Mouse (Mus musculus) spleen, postnatal 36 days (tissue): ENCODE data around the gene Ptges3.
A peak's percentile ranks its signal among the peaks of the same experiment; 100 is the strongest.

Source experiments
- DNase-seq, 2 experiments: peaks; one replicate each; pipeline ENCODE4 v3.0.0; 2022; ENCODE audit warnings: low spot score in 2 of 2, mixed read lengths in 1 of 2

Ptges3 gene

DNA sequence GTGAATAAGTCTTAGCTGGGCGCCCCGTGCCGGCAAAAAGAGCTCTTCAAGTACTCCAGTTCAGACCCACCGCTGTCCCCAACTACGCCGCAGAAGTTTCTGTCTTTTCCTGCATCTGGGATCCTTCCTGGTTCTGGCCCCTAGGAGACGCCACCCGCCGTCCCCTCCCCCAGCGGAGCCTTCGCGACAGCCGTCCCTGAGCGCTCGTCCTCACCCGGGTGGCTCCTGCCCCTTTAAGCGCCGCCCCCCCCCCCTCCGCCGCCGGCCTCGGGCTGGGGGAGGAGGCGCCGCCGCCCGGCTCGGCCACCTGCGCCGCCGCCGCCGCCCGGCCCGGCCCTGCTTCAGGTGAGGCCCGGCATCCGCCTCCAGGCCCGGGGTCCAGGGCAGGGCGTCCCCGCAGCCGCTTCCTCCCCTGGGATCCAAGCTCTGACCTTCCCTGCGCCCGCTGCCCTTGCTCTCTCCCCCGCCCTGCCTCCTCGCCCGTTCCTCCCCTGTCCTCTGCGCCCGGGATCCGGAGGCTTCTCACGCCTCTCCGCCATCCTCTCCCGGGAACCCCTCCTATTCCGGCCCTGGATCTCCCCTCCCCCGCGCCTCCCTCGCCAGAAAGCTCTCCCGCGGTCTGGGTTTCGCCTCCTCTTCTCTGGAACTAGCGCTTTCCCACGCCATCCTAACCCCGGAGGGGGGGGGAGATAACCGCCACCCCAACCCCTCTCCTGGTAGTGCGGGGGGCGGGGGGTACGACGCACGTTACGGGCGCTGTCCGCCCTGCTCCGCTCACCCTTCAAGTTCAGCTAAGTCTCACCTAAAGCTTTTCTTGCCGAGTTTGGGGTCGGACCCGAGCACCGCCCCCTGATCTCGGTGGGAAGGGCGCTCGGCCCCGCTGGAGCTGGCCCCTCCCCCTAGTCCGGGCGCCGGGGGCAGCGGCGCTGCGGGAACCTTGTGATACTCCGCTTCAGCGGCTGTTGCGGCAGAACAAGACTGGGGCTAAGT, 34.0 kb downstream of the Ptges3 start:
- peak; percentile 87 to 88 for DNase-seq

DNA sequence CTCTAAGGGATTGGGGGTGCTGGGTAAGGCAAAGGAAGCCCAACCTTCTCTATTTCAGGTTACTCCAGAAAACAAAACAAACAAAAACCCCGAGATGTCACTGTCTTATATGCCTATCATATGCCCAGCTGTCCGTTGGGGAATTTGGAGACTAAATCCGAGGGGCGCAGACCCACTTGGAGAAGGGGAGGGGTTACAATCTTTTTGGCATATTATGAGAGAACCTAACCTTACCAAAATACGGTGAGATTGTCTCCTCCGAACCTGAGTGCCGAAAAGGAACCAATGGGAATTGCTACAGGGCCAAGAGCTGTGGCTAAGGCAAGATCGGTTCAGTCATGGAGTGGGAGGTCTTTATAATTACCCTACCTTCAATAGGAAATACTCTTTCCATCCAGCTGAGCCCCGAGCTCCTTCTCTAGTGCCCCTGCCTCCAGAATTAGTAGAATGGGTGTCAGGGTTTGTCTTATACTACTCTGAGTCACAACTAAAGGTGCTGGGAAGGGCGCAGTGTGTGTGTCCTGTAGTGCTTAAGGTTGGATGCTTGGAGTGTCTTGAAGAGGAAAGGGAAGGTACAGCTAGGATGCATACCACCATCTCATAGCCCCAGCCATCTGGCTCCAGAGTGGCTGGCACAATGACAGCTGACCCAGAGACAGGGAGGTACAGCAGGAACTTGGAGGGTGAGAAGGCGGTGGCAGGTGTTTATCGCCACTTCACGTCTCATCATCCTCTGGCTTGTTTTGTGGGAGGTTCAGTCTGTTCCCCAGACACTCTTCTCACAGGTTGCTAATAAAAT, 34.9 kb downstream of the Ptges3 start:
- DNase-seq = peak; percentile 49 to 64

DNA sequence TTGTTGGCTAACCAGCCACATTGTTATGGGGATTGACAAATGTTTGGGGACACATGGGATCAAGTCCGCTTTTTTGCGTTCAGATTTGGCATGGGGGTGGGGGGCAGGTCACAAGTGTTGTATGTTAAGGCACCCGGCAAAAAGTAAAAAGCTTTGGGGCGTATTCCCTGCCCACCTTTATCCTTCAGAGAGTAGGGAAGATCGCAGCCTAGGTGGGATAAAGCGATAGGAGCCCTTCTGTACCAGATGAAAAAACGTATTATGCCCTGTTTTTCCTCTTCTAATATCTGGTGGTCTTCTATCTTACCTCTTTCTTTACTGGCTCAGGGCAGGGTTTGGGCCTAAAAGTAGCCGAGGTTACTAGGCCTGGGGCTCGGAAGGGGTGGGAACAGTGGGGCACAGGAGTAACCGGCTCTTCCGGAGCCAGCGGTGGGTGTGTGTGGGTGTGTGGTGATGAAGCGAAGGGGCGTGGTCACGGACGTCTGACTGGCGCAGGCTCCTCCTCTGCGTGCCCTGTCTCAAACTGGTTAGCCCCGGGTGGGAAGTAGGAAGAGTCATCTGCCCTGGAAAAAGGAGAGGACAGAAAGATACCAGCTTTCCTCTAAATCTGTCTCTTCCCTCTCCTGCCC, 35.7 kb downstream of the Ptges3 start:
- peak; percentile 95 to 97 for DNase-seq

DNA sequence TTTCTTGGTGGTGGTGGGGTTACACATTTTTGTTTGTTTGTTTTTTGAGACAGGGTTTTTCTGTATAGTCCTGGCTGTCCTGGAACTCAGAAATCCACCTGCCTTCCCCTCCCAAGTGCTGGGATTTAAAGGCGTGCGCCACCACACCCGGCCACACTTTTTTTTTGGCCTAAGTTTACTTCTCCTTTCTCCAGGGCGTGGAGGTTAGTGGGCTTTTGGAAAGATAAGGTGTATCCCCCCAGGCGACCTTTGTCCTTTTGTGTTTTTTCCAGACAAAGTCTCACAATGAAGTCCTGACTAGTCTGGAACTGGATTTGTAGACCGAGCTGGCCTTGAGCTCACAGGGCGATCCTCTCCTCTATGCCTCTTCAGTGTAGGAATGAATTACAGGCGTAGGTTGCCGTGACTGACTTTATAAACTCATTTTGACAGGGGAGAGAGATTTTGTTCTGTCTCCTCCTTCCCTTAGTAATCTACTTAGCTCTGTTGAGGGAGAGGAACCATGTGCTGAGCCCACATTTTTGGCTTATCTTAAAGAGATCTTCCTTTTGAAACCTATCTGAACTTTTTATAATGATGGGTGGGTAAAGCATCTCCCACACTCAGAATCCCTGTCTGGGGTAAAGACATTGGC, 36.4 kb downstream of the Ptges3 start:
- DNase-seq = no peak

DNA sequence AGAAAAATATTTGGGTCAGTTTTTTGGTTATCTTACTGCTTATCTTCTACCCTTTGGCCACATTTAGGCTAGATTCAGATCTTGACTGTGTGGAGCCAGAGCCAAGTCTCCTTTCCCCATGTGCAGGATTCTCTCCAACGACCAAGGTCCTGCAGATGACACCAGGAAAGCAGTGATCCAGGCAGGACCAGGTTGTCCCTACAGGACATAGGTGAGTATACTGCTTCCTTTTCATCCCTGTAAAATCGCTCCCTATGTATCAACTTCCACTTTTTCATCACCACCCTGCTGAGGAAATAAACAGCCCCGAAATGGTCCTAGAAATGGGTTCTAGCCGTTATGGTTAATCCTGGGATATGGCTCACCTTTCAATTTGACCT, 37.5 kb downstream of the Ptges3 start:
- DNase-seq = no peak

DNA sequence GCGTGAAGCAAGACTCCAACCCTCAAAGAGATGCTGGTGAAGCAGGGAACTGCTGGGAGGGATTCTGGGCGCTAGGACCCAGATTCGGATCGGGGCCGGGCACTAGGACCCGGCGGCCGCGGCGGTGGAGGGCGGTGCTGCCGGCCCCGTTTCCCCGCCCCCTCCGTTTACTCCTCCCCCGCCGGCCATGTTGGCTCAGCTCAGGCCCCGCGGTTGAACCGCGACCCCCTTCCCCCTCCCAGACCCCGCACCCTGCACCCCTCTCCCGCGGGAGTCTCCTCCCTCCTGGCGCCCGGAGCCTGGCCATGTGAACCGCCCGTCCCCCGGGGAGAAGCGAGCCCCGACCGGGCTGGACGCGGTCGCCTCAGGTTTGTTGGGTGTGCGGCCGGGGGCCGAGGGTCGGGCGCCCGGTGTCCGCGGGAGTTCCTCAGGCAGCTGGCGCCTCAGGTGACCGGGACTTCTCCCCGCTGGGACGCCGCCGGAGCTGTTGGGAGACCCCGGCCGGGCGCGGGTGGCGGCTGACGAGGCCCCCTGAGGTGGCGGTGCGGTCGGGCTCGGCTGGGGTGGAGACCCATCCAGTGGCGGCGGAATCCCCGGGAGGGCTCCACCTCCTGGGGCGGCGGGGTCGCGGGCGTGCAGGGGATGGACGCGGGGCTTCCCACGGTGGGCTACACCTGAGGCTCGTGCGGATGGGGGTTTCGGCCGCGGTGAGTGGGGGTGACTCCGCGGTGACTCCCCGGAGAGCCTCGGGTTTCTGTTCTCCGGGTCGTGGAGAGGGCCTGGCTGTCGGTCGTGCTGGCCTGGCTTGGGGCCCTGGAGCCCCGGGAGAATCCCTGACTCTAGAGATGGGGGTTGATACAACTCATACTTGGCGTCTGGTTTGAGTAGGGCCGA, 38.2 kb downstream of the Ptges3 start:
- peak; percentile 74 for DNase-seq

DNA sequence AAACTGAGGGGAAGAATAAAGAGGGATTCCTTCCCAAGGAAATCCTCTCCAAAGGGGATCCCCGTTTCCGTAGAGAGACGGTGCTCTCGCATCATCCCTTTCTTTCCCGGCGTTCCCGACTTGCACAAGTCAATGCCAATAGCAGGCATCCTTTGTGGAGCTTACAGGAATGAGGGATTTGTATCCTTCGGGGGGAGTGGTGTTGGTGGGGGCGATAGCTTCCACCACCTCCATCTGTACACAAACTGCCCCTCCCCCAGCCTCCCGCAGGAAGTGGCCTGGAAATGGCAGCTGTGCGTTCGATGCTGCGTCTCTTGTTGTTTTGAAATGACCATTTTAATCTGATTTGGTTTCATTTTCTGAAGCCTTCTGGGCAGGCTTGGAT, 38.8 kb downstream of the Ptges3 start:
- DNase-seq = peak; percentile 42 to 61

DNA sequence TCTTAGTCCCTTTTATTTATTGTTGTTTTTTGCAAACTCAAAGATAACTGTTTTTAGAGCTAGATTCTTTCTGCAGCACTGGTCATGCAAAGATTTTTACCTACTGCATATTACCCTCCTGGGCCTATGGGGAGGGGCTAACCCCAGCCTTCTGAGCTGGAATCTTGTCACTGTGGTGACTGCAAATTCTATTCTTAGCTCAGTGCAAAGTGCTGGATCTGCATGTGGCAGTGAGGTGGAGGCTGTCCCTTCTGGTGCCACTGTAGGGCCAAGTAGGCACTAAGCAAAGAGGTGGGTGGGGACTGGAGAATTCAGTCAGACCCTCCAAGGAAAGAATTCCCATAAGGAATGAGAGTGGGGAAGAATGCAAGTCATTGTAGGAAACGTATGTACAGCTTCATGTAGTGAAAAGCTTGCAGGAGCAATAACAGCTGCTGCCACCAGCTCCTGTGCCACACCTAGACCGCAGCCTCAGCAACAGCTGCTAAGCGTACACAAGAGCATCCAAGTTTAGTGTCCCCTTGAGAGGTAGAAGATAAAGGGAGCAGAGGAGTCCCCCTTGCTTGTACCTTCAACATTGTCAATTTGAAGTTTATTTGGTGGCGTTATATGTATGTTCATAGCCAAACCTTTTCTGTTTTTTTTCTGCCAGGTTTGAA, 51.5 kb downstream of the Ptges3 start:
- no peak for DNase-seq

DNA sequence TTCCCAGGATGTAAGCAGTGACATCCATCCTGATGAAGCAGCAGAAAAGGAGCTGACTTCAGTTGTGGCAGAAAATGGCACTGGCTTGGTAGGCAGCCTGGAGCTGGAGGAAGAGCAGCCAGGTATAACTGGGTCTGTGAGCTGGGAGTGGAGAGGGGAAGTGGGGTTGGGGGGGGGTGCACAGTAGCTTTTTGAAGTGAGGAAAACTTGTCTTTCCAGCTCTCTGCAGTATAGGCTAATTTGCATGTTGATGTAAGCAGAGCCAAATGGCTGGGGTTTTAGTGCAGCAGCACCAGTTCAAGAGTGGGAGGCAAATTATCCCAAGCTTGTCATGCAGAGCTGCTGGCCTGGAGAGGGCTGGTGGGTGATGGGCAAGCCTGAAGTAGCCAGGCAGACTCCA, 52.5 kb downstream of the Ptges3 start:
- DNase-seq = no peak

DNA sequence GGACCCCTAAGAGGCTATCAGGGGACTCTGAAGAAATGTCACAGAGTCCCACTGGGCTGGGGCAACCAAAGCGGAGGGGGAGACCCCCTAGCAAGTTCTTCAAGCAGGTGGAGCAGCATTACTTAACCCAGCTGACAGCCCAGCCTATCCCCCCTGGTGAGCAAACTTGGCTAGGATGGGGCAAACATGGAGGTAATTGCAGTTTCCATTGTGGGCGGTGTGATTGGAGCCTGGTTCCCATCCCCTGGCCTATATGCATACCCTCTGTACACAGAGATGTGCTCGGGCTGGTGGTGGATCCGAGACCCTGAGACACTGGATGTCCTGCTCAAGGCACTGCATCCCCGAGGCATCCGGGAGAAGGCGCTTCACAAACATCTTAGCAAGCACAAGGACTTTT, 65.1 kb downstream of the Ptges3 start:
- DNase-seq = no peak

DNA sequence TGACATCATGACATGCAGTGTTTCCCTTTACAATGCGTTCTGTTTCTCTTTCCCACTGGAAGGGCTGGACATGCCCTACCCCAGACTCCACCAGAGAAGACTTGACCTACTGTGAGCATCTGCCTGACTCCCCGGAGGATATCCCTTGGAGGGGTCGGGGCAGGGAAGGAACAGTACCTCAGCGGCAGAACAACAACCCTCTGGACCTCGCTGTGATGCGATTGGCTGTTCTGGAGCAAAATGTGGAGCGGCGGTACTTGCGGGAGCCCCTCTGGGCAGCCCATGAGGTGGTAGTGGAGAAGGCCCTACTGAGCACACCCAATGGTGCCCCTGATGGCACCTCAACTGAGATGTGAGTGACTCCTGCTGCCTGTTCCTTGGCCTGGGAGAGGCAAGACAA, 66.1 kb downstream of the Ptges3 start:
- DNase-seq = no peak

DNA sequence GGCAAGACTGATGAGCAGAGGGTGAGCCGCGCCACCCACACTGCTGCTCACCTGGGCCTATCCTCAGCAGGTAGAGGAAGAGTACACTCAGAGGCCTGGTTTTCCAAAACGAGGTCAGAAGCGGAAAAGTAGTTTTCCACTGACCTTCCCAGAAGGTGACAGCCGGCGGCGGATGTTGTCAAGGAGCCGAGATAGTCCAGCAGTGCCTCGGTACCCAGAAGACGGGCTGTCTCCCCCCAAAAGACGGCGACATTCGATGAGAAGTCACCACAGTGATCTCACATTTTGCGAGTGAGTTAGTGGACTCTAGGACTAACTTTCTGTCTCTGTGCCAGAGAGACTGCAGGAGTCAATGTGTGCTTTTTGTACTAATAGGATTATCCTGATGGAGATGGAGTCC, 67.2 kb downstream of the Ptges3 start:
- no peak for DNase-seq
